8 mouse cellular contexts compared by ENCODE assay signal in genomic region chr3:50442341-50443292, GRCm38 (mm10). TPM values are rescaled to one million over a fixed set of nuclear protein-coding genes. Genes with fewer than 3 reads are reported as not detected.
DNase-seq lines count a peak whose midpoint lies in the region; ATAC-seq lines count a peak whose summit lies in the region.

No protein-coding gene starts in this region.

- no peak for ATAC-seq in CD4-positive, CD25-positive, alpha-beta regulatory T cell, adult 4 months
- ATAC-seq in lung, embryonic 16.5 days (ENCODE audit: low read depth), result no peak
- peak; percentile 51 for ATAC-seq in intestine, embryonic 16.5 days
- no peak for ATAC-seq in neural tube, embryonic 13.5 days (ENCODE audit: low read depth)

- H3K4me1 ChIP-seq in lung, embryonic 16.5 days (replicated peaks; ENCODE audit: control insufficient read depth, insufficient read depth, low read length), result 0 out of 2 replicates have a peak, but pooled peaks cover 2% of the 10 kb centered on the region
- 0 out of 2 replicates have a peak, but pooled peaks cover 2% of the 10 kb centered on the region for H3K4me1 ChIP-seq in intestine, embryonic 16.5 days (ENCODE audit: control insufficient read depth, insufficient read depth, low read length)
- peaks cover 16% of the 10 kb centered on the region for H3K4me1 ChIP-seq in neural tube, embryonic 13.5 days (replicated peaks)

- H3K27me3 ChIP-seq in lung, embryonic 16.5 days (ENCODE audit: control insufficient read depth, insufficient read depth, low read depth, low read length), result no peaks in the 10 kb centered on the region
- H3K27me3 ChIP-seq in intestine, embryonic 16.5 days (replicated peaks; ENCODE audit: control insufficient read depth, insufficient read depth, low read length), result no peaks in the 10 kb centered on the region
- H3K27me3 ChIP-seq in neural tube, embryonic 13.5 days, result no peaks in the 10 kb centered on the region

- H3K4me3 ChIP-seq in lung, embryonic 16.5 days (ENCODE audit: low read length), result no peak overlapping the region; the same call in 1 of the 2 replicates
- H3K4me3 ChIP-seq in intestine, embryonic 16.5 days (ENCODE audit: low read length), result peak overlapping the region; percentile 41; the same call in 1 of the 2 replicates
- peak overlapping the region; percentile 26; the same call in 1 of the 2 replicates for H3K4me3 ChIP-seq in neural tube, embryonic 13.5 days

- no peaks in the 10 kb centered on the region for H3K9me3 ChIP-seq in lung, embryonic 16.5 days (ENCODE audit: control insufficient read depth, low read length)
- no peaks in the 10 kb centered on the region for H3K9me3 ChIP-seq in intestine, embryonic 16.5 days (ENCODE audit: control insufficient read depth, low read length)
- no peaks in the 10 kb centered on the region for H3K9me3 ChIP-seq in neural tube, embryonic 13.5 days

- no peaks in the 10 kb centered on the region for H3K36me3 ChIP-seq in lung, embryonic 16.5 days (ENCODE audit: control insufficient read depth, insufficient read depth, low read length)
- no peaks in the 10 kb centered on the region for H3K36me3 ChIP-seq in intestine, embryonic 16.5 days (ENCODE audit: control insufficient read depth, insufficient read depth, low read length)
- H3K36me3 ChIP-seq in neural tube, embryonic 13.5 days, result no peaks in the 10 kb centered on the region

- 70% methylated on average over 19 of the region's 19 CpGs for WGBS in lung, embryonic 16.5 days
- 82% methylated on average over 19 of the region's 19 CpGs for WGBS in intestine, embryonic 16.5 days
- 72% methylated on average over 19 of the region's 19 CpGs for WGBS in neural tube, embryonic 13.5 days

- no peak overlapping the region for H3K27ac ChIP-seq in lung, embryonic 16.5 days (ENCODE audit: low read length)
- no peak overlapping the region for H3K27ac ChIP-seq in intestine, embryonic 16.5 days (ENCODE audit: low read length)
- no peak overlapping the region for H3K27ac ChIP-seq in neural tube, embryonic 13.5 days (replicated peaks)

- peak overlapping the region; percentile 63 for H3K4me2 ChIP-seq in lung, embryonic 16.5 days (ENCODE audit: low read depth, low read length)
- H3K4me2 ChIP-seq in intestine, embryonic 16.5 days (ENCODE audit: low read depth, low read length), result peak overlapping the region; percentile 58
- peak overlapping the region; percentile 54 for H3K4me2 ChIP-seq in neural tube, embryonic 13.5 days

- no peak overlapping the region for H3K9ac ChIP-seq in lung, embryonic 16.5 days (ENCODE audit: low read length)
- no peak overlapping the region for H3K9ac ChIP-seq in intestine, embryonic 16.5 days (ENCODE audit: low read depth, low read length)
- H3K9ac ChIP-seq in neural tube, embryonic 13.5 days, result 0 out of 2 replicates have a peak overlapping the region, but pooled peaks have one; percentile 31

- DNase-seq in CD4-positive, CD25-positive, alpha-beta regulatory T cell, adult 2 months (ENCODE audit: low read depth, low spot score), result peak; percentile 5
- DNase-seq in lung, postnatal 36 days, result no peak
- DNase-seq in adrenal gland, postnatal 10 days, result no peak
- no peak for DNase-seq in urinary bladder, postnatal 4 days (ENCODE audit: low spot score in 2 of 2)

RNA-seq across cellular contexts. Expression of gene Slc7a11, which starts 0.8 kb away (rescaled TPM):
- polyA plus RNA-seq in CD4-positive, CD25-positive, alpha-beta regulatory T cell, adult 4 months (2017; shearing (Covaris generic)), result under 1 TPM; 0.14 to 0.39 TPM
- polyA plus RNA-seq in lung, embryonic 16.5 days (2015; fragmentation: Nextera tagmentation; extraction: Ambion mirVana), result 0.16 and 0.18 TPM in 2 replicates
- polyA plus RNA-seq in intestine, embryonic 16.5 days (2015; fragmentation: Nextera tagmentation; extraction: Ambion mirVana), result 0.15 and 0.18 TPM in 2 replicates
- 3.6 and 4.6 TPM in 2 replicates for polyA plus RNA-seq in neural tube, embryonic 13.5 days (2015; fragmentation: Nextera tagmentation; extraction: Ambion mirVana)
- under 1 TPM; 0.33 to 0.66 TPM for total RNA-seq in adrenal gland, postnatal 10 days (2021)
